Mouse (Mus musculus) spleen, postnatal 4 days (tissue): Measurements from ENCODE around the gene Isg15.

Experiments used
- DNase-seq, 2 experiments: peaks; one replicate each; pipeline ENCODE4 v3.0.0; 2022; ENCODE audit warnings: low spot score in 2 of 2

The Isg15 gene

GRCm38 (mm10) chr4:156200623-156201475, at the start of gene Isg15:
Gene Isg15 (minus strand): TSS chr4:156200818.
- no peak for DNase-seq

GRCm38 (mm10) chr4:156249567-156249966, 48.9 kb upstream of the Isg15 start:
- DNase-seq = no peak

GRCm38 (mm10) chr4:156236651-156237447, 36.2 kb upstream of the Isg15 start:
- no peak for DNase-seq

GRCm38 (mm10) chr4:156235808-156236533, 35.4 kb upstream of the Isg15 start, which contains the start of gene Noc2l:
Gene Noc2l (plus strand): TSS chr4:156236010.
- DNase-seq = peak; percentile 92 to 95

GRCm38 (mm10) chr4:156235360-156235770, 34.7 kb upstream of the Isg15 start:
- no peak for DNase-seq

GRCm38 (mm10) chr4:156234701-156235213, 34.1 kb upstream of the Isg15 start, which contains the start of gene Plekhn1:
Gene Plekhn1 (minus strand): TSS chr4:156234857.
- peak; percentile 77 to 90 for DNase-seq

- DNase-seq = no peak
Observed at GRCm38 (mm10) chr4:156234021-156234501, 33.4 kb upstream of the Isg15 start.

GRCm38 (mm10) chr4:156228393-156229024, 27.9 kb upstream of the Isg15 start:
- DNase-seq = peak in 1 of 2 experiments; percentile 61

GRCm38 (mm10) chr4:156227752-156228392, 27.3 kb upstream of the Isg15 start:
- DNase-seq = peak in 1 of 2 experiments; percentile 61

- no peak for DNase-seq
Observed at GRCm38 (mm10) chr4:156224276-156224675, 23.7 kb upstream of the Isg15 start.

GRCm38 (mm10) chr4:156219936-156220335, 19.3 kb upstream of the Isg15 start:
- DNase-seq = peak in 1 of 2 experiments; percentile 57

GRCm38 (mm10) chr4:156217838-156218237, 17.2 kb upstream of the Isg15 start:
- DNase-seq = peak in 1 of 2 experiments; percentile 77

GRCm38 (mm10) chr4:156217022-156217669, 16.5 kb upstream of the Isg15 start:
- DNase-seq = peak in 1 of 2 experiments; percentile 60

GRCm38 (mm10) chr4:156216196-156216595, 15.6 kb upstream of the Isg15 start:
- no peak for DNase-seq

- peak in 1 of 2 experiments; percentile 55 for DNase-seq
Observed at GRCm38 (mm10) chr4:156215649-156216048, 15.0 kb upstream of the Isg15 start, which contains the start of gene Perm1. Gene Perm1 (plus strand): TSS chr4:156215868.

GRCm38 (mm10) chr4:156213134-156213533, 12.5 kb upstream of the Isg15 start:
- no peak for DNase-seq

GRCm38 (mm10) chr4:156209963-156210635, 9.5 kb upstream of the Isg15 start:
- no peak for DNase-seq

GRCm38 (mm10) chr4:156208872-156209271, 8.3 kb upstream of the Isg15 start:
- no peak for DNase-seq
